Mouse (Mus musculus) forebrain, embryonic 11.5 days (tissue): Measurements from ENCODE around the gene Tacr2. TPM values are rescaled to one million over a fixed set of nuclear protein-coding genes. Genes with fewer than 3 reads are reported as not detected.

Source experiments
- ATAC-seq: fragments of 200-750 bp; cut with Nextera tagmentation; replicated peaks from 2 replicates; pipeline ENCODE4 v1.8.0; 2017; ENCODE audit warnings: moderate TSS enrichment; ENCODE audit not compliant: low FRiP score
- DNase-seq: peaks from one replicate; pipeline ENCODE4 v3.0.0-alpha.2; 2017; ENCODE audit warnings: low spot score
- H3K27ac ChIP-seq: fragments of 300-500 bp; sonication (generic); 2 replicates; pipeline ENCODE4 v1.5.1; 2014; ENCODE audit warnings: low read depth, low read length
- H3K27me3 ChIP-seq: fragments of 300-500 bp; sonication (generic); 2 replicates; pipeline ENCODE4 v1.6.1; 2014; ENCODE audit warnings: mild to moderate bottlenecking, low read length, mixed read lengths; ENCODE audit not compliant: control insufficient read depth, insufficient read depth
- H3K36me3 ChIP-seq: fragments of 300-500 bp; sonication (generic); 2 replicates; pipeline ENCODE4 v1.6.1; 2014; ENCODE audit warnings: mild to moderate bottlenecking, low read length, moderate library complexity, mixed read lengths; ENCODE audit not compliant: control insufficient read depth, insufficient read depth
- H3K4me1 ChIP-seq: fragments of 300-500 bp; sonication (generic); replicated peaks from 2 replicates; pipeline ENCODE4 v1.6.1; 2014; ENCODE audit warnings: low read length, mixed read lengths; ENCODE audit not compliant: control insufficient read depth, insufficient read depth
- H3K4me2 ChIP-seq: fragments of 300-500 bp; sonication (generic); 2 replicates; pipeline ENCODE4 v1.6.1; 2014; ENCODE audit warnings: low read depth, mild to moderate bottlenecking, low read length, moderate library complexity, mixed read lengths; ENCODE audit not compliant: severe bottlenecking
- H3K4me3 ChIP-seq: fragments of 300-500 bp; sonication (generic); 2 replicates; pipeline ENCODE4 v1.5.1; 2014; ENCODE audit warnings: low read depth, low read length
- H3K9ac ChIP-seq: fragments of 300-500 bp; sonication (generic); 2 replicates; pipeline ENCODE4 v1.6.1; 2014; ENCODE audit warnings: low read length
- H3K9me3 ChIP-seq: fragments of 300-500 bp; sonication (generic); 2 replicates; pipeline ENCODE4 v1.6.1; 2016; ENCODE audit warnings: low read length, mixed read lengths; ENCODE audit not compliant: control insufficient read depth
- WGBS: fragments of 180-500 bp; shearing (Covaris S2); extraction: QIAGEN DNeasy Blood & Tissue Kit; methylation state at CpG from one replicate; pipeline ENCODE4 v1.1.7; 2014; 5-methylcytosine and 5-hydroxymethylcytosine counted together
- polyA plus RNA-seq: library from polyadenylated mRNA; unstranded; fragments of >200 nt; fragmentation: Nextera tagmentation; extraction: Ambion mirVana; gene quantifications from 2 replicates; pipeline ENCODE4 v1.2.1, GENCODE M21; 2014

Gene Tacr2
- polyA plus RNA-seq, 1 experiment from 2014 or later: not detected

- ATAC-seq (no peak), DNase-seq (no peak)
- no peaks in the 10 kb centered on the region for H3K9me3 ChIP-seq
- H3K4me3 ChIP-seq: no peak overlapping the region
- no peak overlapping the region for H3K9ac ChIP-seq
- no peaks in the 10 kb centered on the region for H3K27me3 ChIP-seq
- no peak overlapping the region for H3K4me2 ChIP-seq
- H3K36me3 ChIP-seq: no peaks in the 10 kb centered on the region; the same call in 1 of the 2 replicates
- no peak overlapping the region for H3K27ac ChIP-seq
- WGBS: 92% methylated on average over 18 of the region's 19 CpGs
- H3K4me1 ChIP-seq: no peaks in the 10 kb centered on the region
Observed at GRCm38 (mm10) chr10:62277499-62278293, 25.5 kb downstream of the Tacr2 start.

- ATAC-seq: no peak
Observed at GRCm38 (mm10) chr10:62279066-62279465, 26.8 kb downstream of the Tacr2 start.

DNA sequence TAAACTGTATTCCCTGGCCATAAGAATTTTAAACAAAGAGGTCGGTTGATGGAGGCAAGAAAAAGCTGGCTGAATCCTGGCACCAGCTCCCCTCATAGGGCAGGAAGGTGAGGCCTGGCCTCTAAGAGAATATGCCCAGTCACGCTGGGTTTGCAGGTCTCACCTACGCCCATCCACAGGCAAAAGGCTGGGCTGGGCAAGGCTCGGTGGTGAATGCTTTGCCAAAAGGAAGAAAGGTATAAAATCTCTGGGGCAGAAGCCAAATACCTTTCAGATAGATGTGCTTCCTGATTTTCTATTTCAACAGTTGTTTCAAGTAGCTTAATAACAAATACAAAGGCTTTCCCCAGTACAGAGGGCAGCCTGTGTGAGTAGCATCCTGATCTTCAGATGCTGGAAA is 27.4 kb downstream of the Tacr2 start:
- WGBS: 86% methylated on average over 4 of the region's 4 CpGs
- H3K4me2 ChIP-seq: no peak overlapping the region
- no peaks in the 10 kb centered on the region for H3K4me1 ChIP-seq
- no peaks in the 10 kb centered on the region for H3K9me3 ChIP-seq
- no peak overlapping the region for H3K4me3 ChIP-seq
- no peaks in the 10 kb centered on the region for H3K27me3 ChIP-seq
- H3K9ac ChIP-seq: no peak overlapping the region
- ATAC-seq (no peak), DNase-seq (no peak)
- no peaks in the 10 kb centered on the region; the same call in 1 of the 2 replicates for H3K36me3 ChIP-seq
- no peak overlapping the region for H3K27ac ChIP-seq

More at GRCm38 (mm10) chr10:62279066-62279465, 26.8 kb downstream of the Tacr2 start:
- H3K9ac ChIP-seq: no peak overlapping the region
- H3K4me3 ChIP-seq: no peak overlapping the region
- 60% methylated on average over 3 of the region's 3 CpGs for WGBS
- H3K36me3 ChIP-seq: no peaks in the 10 kb centered on the region; the same call in 1 of the 2 replicates
- no peaks in the 10 kb centered on the region for H3K27me3 ChIP-seq
- H3K27ac ChIP-seq: no peak overlapping the region
- H3K4me2 ChIP-seq: no peak overlapping the region
- no peaks in the 10 kb centered on the region for H3K9me3 ChIP-seq
- DNase-seq: no peak
- H3K4me1 ChIP-seq: no peaks in the 10 kb centered on the region

- no peaks in the 10 kb centered on the region for H3K4me1 ChIP-seq
- H3K27ac ChIP-seq: no peak overlapping the region
- WGBS: 52% methylated on average over 9 of the region's 9 CpGs
- no peaks in the 10 kb centered on the region; the same call in 1 of the 2 replicates for H3K36me3 ChIP-seq
- no peak overlapping the region for H3K9ac ChIP-seq
- DNase-seq (no peak), ATAC-seq (no peak)
- H3K9me3 ChIP-seq: no peaks in the 10 kb centered on the region
- H3K4me2 ChIP-seq: no peak overlapping the region
- H3K27me3 ChIP-seq: no peaks in the 10 kb centered on the region
- H3K4me3 ChIP-seq: no peak overlapping the region
Observed at GRCm38 (mm10) chr10:62282782-62283181, 30.5 kb downstream of the Tacr2 start.

DNA sequence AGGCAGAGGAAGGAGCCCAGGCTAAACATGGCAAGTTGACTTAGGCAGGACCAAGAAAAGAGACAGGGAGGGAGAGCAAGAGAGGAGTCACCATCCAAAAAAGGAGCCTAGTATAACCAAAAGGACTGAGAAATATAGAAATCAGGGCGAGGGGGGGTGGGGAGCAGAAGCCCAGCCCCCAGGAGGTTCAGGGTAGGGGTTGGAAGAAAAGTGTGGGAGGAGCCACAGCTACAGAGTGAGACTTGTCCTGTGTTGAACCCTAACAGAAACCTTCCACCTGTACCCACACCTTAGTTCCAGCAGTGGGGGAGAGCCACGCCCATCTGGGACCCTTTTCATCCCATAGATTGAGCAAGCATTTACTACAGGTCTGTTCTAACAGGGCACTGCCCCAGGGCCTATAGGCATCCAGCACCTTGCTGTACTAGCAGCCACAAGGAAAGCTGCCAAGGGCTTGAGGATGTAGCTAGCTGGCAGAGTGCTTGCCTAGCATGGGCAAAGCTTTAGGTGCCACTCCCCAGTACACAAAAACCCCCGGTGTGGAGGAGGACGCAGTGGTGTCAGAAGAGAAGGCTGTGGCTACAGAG is 31.1 kb downstream of the Tacr2 start:
- H3K4me2 ChIP-seq: no peak overlapping the region
- no peaks in the 10 kb centered on the region for H3K9me3 ChIP-seq
- no peak for DNase-seq
- 81% methylated on average over 4 of the region's 4 CpGs for whole genome bisulfite sequencing
- no peak overlapping the region for H3K9ac ChIP-seq
- H3K4me3 ChIP-seq: no peak overlapping the region
- no peak for ATAC-seq
- H3K4me1 ChIP-seq: no peaks in the 10 kb centered on the region
- no peaks in the 10 kb centered on the region for H3K27me3 ChIP-seq
- no peaks in the 10 kb centered on the region; the same call in 1 of the 2 replicates for H3K36me3 ChIP-seq
- no peak overlapping the region for H3K27ac ChIP-seq

DNA sequence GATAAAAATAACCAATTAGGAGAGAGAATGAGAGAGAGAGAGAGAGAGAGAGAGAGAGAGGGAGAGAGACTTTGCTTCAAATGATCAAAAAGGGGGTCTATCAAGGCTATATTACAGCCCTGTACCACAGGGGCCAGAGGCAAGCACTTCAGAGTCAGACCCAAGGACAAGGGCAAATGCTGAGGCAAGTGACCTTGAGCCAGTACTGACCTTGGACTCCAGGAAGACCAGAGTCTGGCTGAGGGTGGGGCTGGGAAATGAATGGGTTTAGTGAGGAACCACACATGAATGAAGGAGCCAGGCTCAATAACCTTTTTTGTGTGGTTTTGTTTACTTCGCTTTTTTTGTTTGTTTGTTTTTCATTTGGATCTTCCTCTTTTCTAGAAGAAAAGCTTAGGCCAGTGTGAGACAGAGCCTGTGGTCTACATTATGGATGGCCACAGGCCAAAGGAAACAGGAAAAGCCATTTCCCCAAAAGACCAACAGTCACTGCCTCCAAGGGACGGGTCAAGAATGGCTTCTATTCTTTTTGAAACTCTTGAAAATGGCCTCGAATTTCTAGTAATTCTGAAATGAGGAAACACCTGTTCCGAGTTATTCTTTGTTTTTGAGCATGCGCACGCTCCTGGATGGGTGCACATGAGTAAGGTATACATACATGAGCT is 35.4 kb downstream of the Tacr2 start:
- 82% methylated on average over 6 of the region's 6 CpGs for WGBS
- Histone ChIP-seq H3K27ac (no peak overlapping the region), H3K4me2 (no peak overlapping the region), H3K9ac (no peak overlapping the region), H3K4me3 (no peak overlapping the region), H3K27me3 (no peaks in the 10 kb centered on the region), H3K4me1 (no peaks in the 10 kb centered on the region), H3K9me3 (no peaks in the 10 kb centered on the region), H3K36me3 (no peaks in the 10 kb centered on the region; the same call in 1 of the 2 replicates)
- DNase-seq (no peak), ATAC-seq (no peak)

- DNase-seq (no peak), ATAC-seq (no peak)
- 90% methylated on average over 4 of the region's 4 CpGs for WGBS
- Histone ChIP-seq H3K4me1 (no peaks in the 10 kb centered on the region), H3K9me3 (no peaks in the 10 kb centered on the region), H3K4me3 (no peak overlapping the region), H3K4me2 (no peak overlapping the region), H3K27me3 (no peaks in the 10 kb centered on the region), H3K9ac (no peak overlapping the region), H3K27ac (no peak overlapping the region), H3K36me3 (no peaks in the 10 kb centered on the region; the same call in 1 of the 2 replicates)
Observed at GRCm38 (mm10) chr10:62294112-62294511, 41.9 kb downstream of the Tacr2 start.

DNA sequence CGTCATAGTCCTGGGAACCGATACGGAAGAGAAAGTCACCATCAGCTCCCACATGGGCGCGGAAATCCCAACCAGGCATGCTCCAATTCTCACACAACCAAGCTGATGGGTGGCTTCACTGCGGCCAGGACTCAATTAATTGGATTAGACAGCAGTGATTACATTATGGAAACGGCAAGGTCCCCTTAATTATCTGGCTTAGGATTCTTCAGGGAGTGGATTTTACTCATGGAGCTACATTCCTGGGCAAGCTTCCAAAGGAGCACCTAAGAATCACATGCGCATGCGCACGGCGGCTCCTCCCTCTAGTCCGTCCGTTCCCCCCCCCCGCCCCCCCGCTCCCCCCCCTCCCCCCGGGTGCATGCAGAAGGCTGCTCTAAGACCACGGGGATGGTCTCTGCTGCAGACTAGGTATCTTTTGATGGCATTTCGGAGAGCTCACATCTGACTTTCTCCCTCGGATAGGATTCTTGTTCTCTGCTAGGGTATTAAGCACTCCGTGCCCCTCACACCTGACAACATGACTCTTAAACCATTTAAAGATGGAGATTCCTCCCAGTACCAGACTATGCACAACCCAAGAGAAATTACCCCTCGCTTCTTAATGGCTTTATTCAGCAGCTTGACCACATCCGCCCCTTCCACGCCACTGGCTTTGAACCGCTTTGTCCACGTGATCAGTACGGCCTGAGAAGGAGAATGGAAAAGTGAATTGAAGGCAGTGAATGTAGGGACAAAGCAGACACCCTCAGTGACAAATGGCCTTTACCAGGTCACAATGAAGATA is 44.0 kb downstream of the Tacr2 start:
- no peaks in the 10 kb centered on the region for H3K4me1 ChIP-seq
- H3K4me3 ChIP-seq: no peak overlapping the region
- DNase-seq (no peak), ATAC-seq (no peak)
- H3K9me3 ChIP-seq: no peaks in the 10 kb centered on the region
- H3K27ac ChIP-seq: no peak overlapping the region
- no peak overlapping the region for H3K9ac ChIP-seq
- no peaks in the 10 kb centered on the region for H3K27me3 ChIP-seq
- no peaks in the 10 kb centered on the region for H3K36me3 ChIP-seq
- H3K4me2 ChIP-seq: no peak overlapping the region
- 63% methylated on average over 23 of the region's 26 CpGs for WGBS
